Mouse (Mus musculus): ENCODE data around the gene Zfp36l1. TPM values are rescaled to one million over a fixed set of nuclear protein-coding genes. Genes with fewer than 3 reads are reported as not detected.

The Zfp36l1 gene
- polyA plus RNA-seq, 1 experiment from 2014 or later = 52.3 TPM

GRCm38 (mm10) chr12:80124756-80125155 is 11.9 kb upstream of the Zfp36l1 start:
- no peak for ATAC-seq (ENCODE audit: low FRiP score, low TSS enrichment)

GRCm38 (mm10) chr12:80124211-80124610 is 11.4 kb upstream of the Zfp36l1 start:
- Histone ChIP-seq H3K27me3 (ENCODE audit: control insufficient read depth, insufficient read depth, low read length) (no peaks in the 10 kb centered on the region), H3K36me3 (ENCODE audit: control insufficient read depth, insufficient read depth, low read length) (no peaks in the 10 kb centered on the region), H3K4me2 (ENCODE audit: low read length) (no peak overlapping the region), H3K4me3 (replicated peaks; ENCODE audit: low read depth, low read length) (no peak overlapping the region), H3K27ac (replicated peaks; ENCODE audit: low read depth, low read length) (no peak overlapping the region), H3K4me1 (ENCODE audit: control insufficient read depth, insufficient read depth, low read length) (0 out of 2 replicates have a peak, but pooled peaks cover 5% of the 10 kb centered on the region), H3K9ac (replicated peaks; ENCODE audit: low read length) (no peak overlapping the region), H3K9me3 (ENCODE audit: control insufficient read depth, low read length) (no peaks in the 10 kb centered on the region)
- no peak for DNase-seq
- 82% methylated on average over 3 of the region's 3 CpGs for WGBS
- no peak for ATAC-seq (ENCODE audit: low FRiP score, low TSS enrichment)

More at GRCm38 (mm10) chr12:80124756-80125155, 11.9 kb upstream of the Zfp36l1 start:
- no peak for DNase-seq
- Histone ChIP-seq H3K9ac (replicated peaks; ENCODE audit: low read length) (no peak overlapping the region), H3K4me3 (replicated peaks; ENCODE audit: low read depth, low read length) (no peak overlapping the region), H3K4me2 (ENCODE audit: low read length) (no peak overlapping the region), H3K36me3 (ENCODE audit: control insufficient read depth, insufficient read depth, low read length) (no peaks in the 10 kb centered on the region), H3K9me3 (ENCODE audit: control insufficient read depth, low read length) (no peaks in the 10 kb centered on the region), H3K27me3 (ENCODE audit: control insufficient read depth, insufficient read depth, low read length) (no peaks in the 10 kb centered on the region), H3K4me1 (ENCODE audit: control insufficient read depth, insufficient read depth, low read length) (peaks cover 5% of the 10 kb centered on the region; the same call in 1 of the 2 replicates), H3K27ac (replicated peaks; ENCODE audit: low read depth, low read length) (no peak overlapping the region)
- 82% methylated on average over 3 of the region's 3 CpGs for whole genome bisulfite sequencing

- no peak overlapping the region for H3K4me3 ChIP-seq (replicated peaks; ENCODE audit: low read depth, low read length)
- 70% methylated on average over 4 of the region's 4 CpGs for WGBS
- DNase-seq (peak; percentile 40), ATAC-seq (ENCODE audit: low FRiP score, low TSS enrichment) (peak; percentile 53; the same call in 1 of the 2 replicates)
- no peaks in the 10 kb centered on the region for H3K27me3 ChIP-seq (ENCODE audit: control insufficient read depth, insufficient read depth, low read length)
- H3K4me1 ChIP-seq (ENCODE audit: control insufficient read depth, insufficient read depth, low read length) = 0 out of 2 replicates have a peak, but pooled peaks cover 5% of the 10 kb centered on the region
- H3K36me3 ChIP-seq (ENCODE audit: control insufficient read depth, insufficient read depth, low read length) = no peaks in the 10 kb centered on the region
- H3K27ac ChIP-seq (replicated peaks; ENCODE audit: low read depth, low read length) = no peak overlapping the region; the same call in 1 of the 2 replicates
- no peak overlapping the region for H3K9ac ChIP-seq (replicated peaks; ENCODE audit: low read length)
- H3K4me2 ChIP-seq (ENCODE audit: low read length) = no peak overlapping the region
- H3K9me3 ChIP-seq (ENCODE audit: control insufficient read depth, low read length) = no peaks in the 10 kb centered on the region
These were observed 10.5 kb upstream of the Zfp36l1 start for GRCm38 (mm10) chr12:80123227-80123803.

GRCm38 (mm10) chr12:80121438-80121837 is 8.6 kb upstream of the Zfp36l1 start:
- H3K4me2 ChIP-seq (ENCODE audit: low read length) = no peak overlapping the region
- H3K27me3 ChIP-seq (ENCODE audit: control insufficient read depth, insufficient read depth, low read length) = no peaks in the 10 kb centered on the region
- H3K4me3 ChIP-seq (replicated peaks; ENCODE audit: low read depth, low read length) = no peak overlapping the region
- 0 out of 2 replicates have a peak, but pooled peaks cover 5% of the 10 kb centered on the region for H3K4me1 ChIP-seq (ENCODE audit: control insufficient read depth, insufficient read depth, low read length)
- H3K9me3 ChIP-seq (ENCODE audit: control insufficient read depth, low read length) = no peaks in the 10 kb centered on the region
- ATAC-seq (ENCODE audit: low FRiP score, low TSS enrichment) = no peak
- WGBS = 83% methylated on average over 1 of the region's 1 CpGs
- no peak overlapping the region for H3K27ac ChIP-seq (replicated peaks; ENCODE audit: low read depth, low read length)
- H3K36me3 ChIP-seq (ENCODE audit: control insufficient read depth, insufficient read depth, low read length) = no peaks in the 10 kb centered on the region
- DNase-seq = no peak
- H3K9ac ChIP-seq (replicated peaks; ENCODE audit: low read length) = no peak overlapping the region

- Histone ChIP-seq H3K27ac (replicated peaks; ENCODE audit: low read depth, low read length) (no peak overlapping the region), H3K9ac (replicated peaks; ENCODE audit: low read length) (no peak overlapping the region), H3K4me3 (replicated peaks; ENCODE audit: low read depth, low read length) (no peak overlapping the region), H3K36me3 (ENCODE audit: control insufficient read depth, insufficient read depth, low read length) (no peaks in the 10 kb centered on the region), H3K4me2 (ENCODE audit: low read length) (no peak overlapping the region), H3K9me3 (ENCODE audit: control insufficient read depth, low read length) (no peaks in the 10 kb centered on the region), H3K4me1 (ENCODE audit: control insufficient read depth, insufficient read depth, low read length) (peaks cover 18% of the 10 kb centered on the region), H3K27me3 (ENCODE audit: control insufficient read depth, insufficient read depth, low read length) (peaks cover 9% of the 10 kb centered on the region; the same call in 1 of the 2 replicates)
- DNase-seq (no peak), ATAC-seq (ENCODE audit: low FRiP score, low TSS enrichment) (no peak)
- 91% methylated on average over 1 of the region's 1 CpGs for WGBS
These were observed 5.8 kb upstream of the Zfp36l1 start for GRCm38 (mm10) chr12:80118588-80118987.

- 20% methylated on average over 18 of the region's 18 CpGs for WGBS
- Histone ChIP-seq H3K27ac (replicated peaks; ENCODE audit: low read depth, low read length) (peak overlapping the region; percentile 87), H3K9ac (replicated peaks; ENCODE audit: low read length) (peak overlapping the region; percentile 88), H3K4me3 (replicated peaks; ENCODE audit: low read depth, low read length) (peak overlapping the region; percentile 69), H3K36me3 (ENCODE audit: control insufficient read depth, insufficient read depth, low read length) (no peaks in the 10 kb centered on the region), H3K27me3 (ENCODE audit: control insufficient read depth, insufficient read depth, low read length) (peaks cover 27% of the 10 kb centered on the region; the same call in 1 of the 2 replicates), H3K9me3 (ENCODE audit: control insufficient read depth, low read length) (no peaks in the 10 kb centered on the region), H3K4me2 (ENCODE audit: low read length) (peak overlapping the region; percentile 95), H3K4me1 (ENCODE audit: control insufficient read depth, insufficient read depth, low read length) (peaks cover 14% of the 10 kb centered on the region)
- ATAC-seq (ENCODE audit: low FRiP score, low TSS enrichment) = no peak
- DNase-seq = no peak
These were observed 3.6 kb upstream of the Zfp36l1 start for GRCm38 (mm10) chr12:80116206-80117112.

- peaks cover 14% of the 10 kb centered on the region for H3K4me1 ChIP-seq (ENCODE audit: control insufficient read depth, insufficient read depth, low read length)
- no peaks in the 10 kb centered on the region for H3K36me3 ChIP-seq (ENCODE audit: control insufficient read depth, insufficient read depth, low read length)
- peak overlapping the region; percentile 69 for H3K4me3 ChIP-seq (replicated peaks; ENCODE audit: low read depth, low read length)
- ATAC-seq (ENCODE audit: low FRiP score, low TSS enrichment) = peak; percentile 53
- DNase-seq = no peak
- no peaks in the 10 kb centered on the region for H3K9me3 ChIP-seq (ENCODE audit: control insufficient read depth, low read length)
- peak overlapping the region; percentile 95 for H3K4me2 ChIP-seq (ENCODE audit: low read length)
- H3K9ac ChIP-seq (replicated peaks; ENCODE audit: low read length) = peak overlapping the region; percentile 88
- peak overlapping the region; percentile 87 for H3K27ac ChIP-seq (replicated peaks; ENCODE audit: low read depth, low read length)
- H3K27me3 ChIP-seq (ENCODE audit: control insufficient read depth, insufficient read depth, low read length) = peaks cover 33% of the 10 kb centered on the region
- 0% methylated on average over 30 of the region's 30 CpGs for WGBS
These were observed 3.0 kb upstream of the Zfp36l1 start for GRCm38 (mm10) chr12:80115863-80116194.

GRCm38 (mm10) chr12:80115142-80115862 is 2.5 kb upstream of the Zfp36l1 start:
- Histone ChIP-seq H3K27me3 (ENCODE audit: control insufficient read depth, insufficient read depth, low read length) (peaks cover 34% of the 10 kb centered on the region), H3K4me2 (ENCODE audit: low read length) (peak overlapping the region; percentile 95), H3K9ac (replicated peaks; ENCODE audit: low read length) (peak overlapping the region; percentile 88), H3K4me3 (replicated peaks; ENCODE audit: low read depth, low read length) (peak overlapping the region; percentile 69), H3K27ac (replicated peaks; ENCODE audit: low read depth, low read length) (peak overlapping the region; percentile 87), H3K4me1 (ENCODE audit: control insufficient read depth, insufficient read depth, low read length) (peaks cover 14% of the 10 kb centered on the region), H3K36me3 (ENCODE audit: control insufficient read depth, insufficient read depth, low read length) (peaks cover 1% of the 10 kb centered on the region; the same call in 1 of the 2 replicates), H3K9me3 (ENCODE audit: control insufficient read depth, low read length) (no peaks in the 10 kb centered on the region)
- WGBS = under 1% methylated on average over 71 of the region's 71 CpGs
- DNase-seq = peak; percentile 93
- peak; percentile 85 for ATAC-seq (ENCODE audit: low FRiP score, low TSS enrichment)
